Mouse (Mus musculus) kidney, adult 2 months (tissue): ENCODE data around the gene Olfr1111.

Source experiments
- CTCF ChIP-seq: fragments of 200-500 bp; conservative IDR thresholded peaks from 2 replicates; pipeline ENCODE4 v1.5.1; 2011; ENCODE audit warnings: low read depth, mild to moderate bottlenecking, control low read depth, low read length, moderate library complexity, mixed read lengths; ENCODE audit not compliant: insufficient read depth, insufficient read length
- POLR2A ChIP-seq: fragments of 200-500 bp; IDR thresholded peaks from one replicate; pipeline ENCODE4 v1.6.1; 2011; ENCODE audit warnings: low read depth, low read length, control low read depth

DNA sequence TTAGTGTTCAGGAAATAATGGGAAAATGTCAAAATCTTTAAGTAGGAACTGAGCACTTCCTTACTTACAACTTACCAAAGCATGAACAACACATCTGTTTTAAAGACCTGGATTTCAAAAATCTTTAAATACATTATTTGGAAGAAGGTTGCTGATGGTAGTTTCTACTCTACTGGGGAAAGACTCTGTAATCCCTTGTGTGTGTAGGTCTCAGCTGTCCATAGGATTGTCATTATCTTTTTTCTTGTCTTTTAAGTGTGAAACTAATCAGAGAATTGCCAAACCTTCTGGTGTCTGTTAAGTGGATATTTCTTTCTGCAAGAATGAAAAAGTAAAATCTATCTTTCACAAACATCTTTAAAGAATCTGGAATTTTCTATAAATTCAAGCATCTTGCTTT is 38.0 kb downstream of the Olfr1111 start, which contains the start of gene Olfr259:
- TF ChIP-seq CTCF (no peak), POLR2A (no peak)
